Mouse (Mus musculus) liver, postnatal 0 days (tissue): ENCODE data around the gene Gm17606. TPM values are rescaled to one million over a fixed set of nuclear protein-coding genes. Genes with fewer than 3 reads are reported as not detected.

Experiments
- ATAC-seq: fragments of 200-750 bp; cut with Nextera tagmentation; 2 replicates; pipeline ENCODE4 v1.8.0; 2017; ENCODE audit warnings: mild to moderate bottlenecking, moderate library complexity
- DNase-seq: peaks from one replicate; pipeline ENCODE4 v3.0.0-alpha.2; 2016
- H3K27ac ChIP-seq: fragments of 300-500 bp; sonication (generic); 2 replicates; pipeline ENCODE4 v1.5.1; 2014; ENCODE audit warnings: antibody characterized with exemption, moderate library complexity, mild to moderate bottlenecking, low read depth
- H3K27me3 ChIP-seq: fragments of 300-500 bp; sonication (generic); 2 replicates; pipeline ENCODE4 v1.6.1; 2014; ENCODE audit warnings: low read length, control low read depth, mixed read lengths; ENCODE audit not compliant: insufficient read depth
- H3K36me3 ChIP-seq: fragments of 300-500 bp; sonication (generic); replicated peaks from 2 replicates; pipeline ENCODE4 v1.6.1; 2014; ENCODE audit warnings: mild to moderate bottlenecking, control low read depth, low read length, moderate library complexity, mixed read lengths; ENCODE audit not compliant: insufficient read depth
- H3K4me1 ChIP-seq: fragments of 300-500 bp; sonication (generic); 2 replicates; pipeline ENCODE4 v1.6.1; 2014; ENCODE audit warnings: antibody characterized with exemption, mild to moderate bottlenecking, control low read depth; ENCODE audit not compliant: insufficient read depth
- H3K4me2 ChIP-seq: fragments of 300-500 bp; sonication (generic); 2 replicates; pipeline ENCODE4 v1.6.1; 2014; ENCODE audit warnings: low read depth, mild to moderate bottlenecking, low read length, moderate library complexity, mixed read lengths
- H3K4me3 ChIP-seq: fragments of 300-500 bp; sonication (generic); 2 replicates; pipeline ENCODE4 v1.5.1; 2014; ENCODE audit warnings: low read depth, low read length
- H3K9ac ChIP-seq: fragments of 300-500 bp; sonication (generic); replicated peaks from 2 replicates; pipeline ENCODE4 v1.6.1; 2014; ENCODE audit warnings: mild to moderate bottlenecking, moderate library complexity
- H3K9me3 ChIP-seq: fragments of 300-500 bp; sonication (generic); 2 replicates; pipeline ENCODE4 v1.6.1; 2016; ENCODE audit warnings: mild to moderate bottlenecking, control low read depth, low read length, mixed read lengths
- CTCF ChIP-seq: sonication (generic); IDR thresholded peaks from 2 replicates; pipeline ENCODE4 v1.5.1; 2016; ENCODE audit warnings: antibody characterized with exemption, low read depth
- EP300 ChIP-seq: IDR thresholded peaks from 2 replicates; pipeline ENCODE4 v1.6.1; 2016; ENCODE audit warnings: antibody characterized with exemption, low read depth, mild to moderate bottlenecking
- WGBS: fragments of 180-500 bp; shearing (Covaris S2); extraction: QIAGEN DNeasy Blood & Tissue Kit; methylation state at CpG from one replicate; pipeline ENCODE4 v1.1.7; 2014; ENCODE audit not compliant: insufficient replicate concordance; 5-methylcytosine and 5-hydroxymethylcytosine counted together
- polyA plus RNA-seq: library from polyadenylated mRNA; unstranded; fragments of >200 nt; fragmentation: Nextera tagmentation; extraction: Ambion mirVana; gene quantifications from 2 replicates; pipeline ENCODE4 v1.2.1, GENCODE M21; 2015

Gm17606 gene
- not detected in 2 replicates for polyA plus RNA-seq

GRCm38 (mm10) chr14:54640946-54641304 lies at the start of gene Gm17606:
Gene Gm17606 (plus strand): TSS chr14:54640952.
- 3% methylated on average over 23 of the region's 28 CpGs for WGBS
- Histone ChIP-seq H3K27ac (peak within 1 kb of the TSS; percentile 39; the same call in 1 of the 2 replicates), H3K36me3 (peaks cover 39% of the 10 kb centered on the region), H3K27me3 (0 out of 2 replicates have a peak, but pooled peaks cover 5% of the 10 kb centered on the region), H3K4me2 (peak within 1 kb of the TSS; percentile 100), H3K4me1 (peaks cover 3% of the 10 kb centered on the region), H3K9ac (peak within 1 kb of the TSS; percentile 77), H3K4me3 (peak within 1 kb of the TSS; percentile 81), H3K9me3 (no peaks in the 10 kb centered on the region)
- no peak for DNase-seq
- TF ChIP-seq EP300 (no peak), CTCF (no peak)
- ATAC-seq, result no peak; the same call in 1 of the 2 replicates

GRCm38 (mm10) chr14:54591056-54591455 lies 49.7 kb upstream of the Gm17606 start:
- WGBS, result 88% methylated on average over 16 of the region's 16 CpGs
- H3K4me1 ChIP-seq, result no peaks in the 10 kb centered on the region
- DNase-seq, result no peak
- H3K36me3 ChIP-seq, result peaks cover 4% of the 10 kb centered on the region; the same call in 1 of the 2 replicates
- H3K27me3 ChIP-seq, result no peaks in the 10 kb centered on the region
- no peak for ATAC-seq
- no peak overlapping the region for H3K27ac ChIP-seq
- H3K4me3 ChIP-seq, result no peak overlapping the region
- H3K9ac ChIP-seq, result no peak overlapping the region
- no peak for TF ChIP-seq CTCF
- H3K9me3 ChIP-seq, result no peaks in the 10 kb centered on the region
- no peak overlapping the region for H3K4me2 ChIP-seq

- H3K4me2 ChIP-seq, result no peak overlapping the region
- DNase-seq (no peak), ATAC-seq (peak; percentile 45)
- peak overlapping the region; percentile 29; the same call in 1 of the 2 replicates for H3K27ac ChIP-seq
- no peaks in the 10 kb centered on the region for H3K9me3 ChIP-seq
- H3K9ac ChIP-seq, result no peak overlapping the region
- no peaks in the 10 kb centered on the region for H3K4me1 ChIP-seq
- TF ChIP-seq EP300, result no peak
- no peak for TF ChIP-seq CTCF
- peaks cover 4% of the 10 kb centered on the region; the same call in 1 of the 2 replicates for H3K36me3 ChIP-seq
- H3K4me3 ChIP-seq, result no peak overlapping the region
- no peaks in the 10 kb centered on the region for H3K27me3 ChIP-seq
- WGBS, result 42% methylated on average over 10 of the region's 10 CpGs
Observed at GRCm38 (mm10) chr14:54592319-54592934, 48.3 kb upstream of the Gm17606 start.

GRCm38 (mm10) chr14:54594055-54594454 lies 46.7 kb upstream of the Gm17606 start:
- Histone ChIP-seq H3K9me3 (no peaks in the 10 kb centered on the region), H3K4me2 (no peak overlapping the region), H3K4me1 (no peaks in the 10 kb centered on the region), H3K36me3 (peaks cover 4% of the 10 kb centered on the region; the same call in 1 of the 2 replicates), H3K27me3 (no peaks in the 10 kb centered on the region), H3K9ac (no peak overlapping the region), H3K27ac (no peak overlapping the region), H3K4me3 (no peak overlapping the region)
- DNase-seq, result no peak
- 76% methylated on average over 3 of the region's 3 CpGs for WGBS
- ATAC-seq, result no peak
- TF ChIP-seq CTCF (peak; percentile 55), EP300 (no peak)

GRCm38 (mm10) chr14:54594631-54595414 lies 45.9 kb upstream of the Gm17606 start:
- no peaks in the 10 kb centered on the region for H3K4me1 ChIP-seq
- no peak overlapping the region for H3K27ac ChIP-seq
- H3K9ac ChIP-seq, result no peak overlapping the region
- H3K4me2 ChIP-seq, result no peak overlapping the region
- 82% methylated on average over 27 of the region's 28 CpGs for WGBS
- no peaks in the 10 kb centered on the region for H3K9me3 ChIP-seq
- H3K27me3 ChIP-seq, result no peaks in the 10 kb centered on the region
- ATAC-seq (no peak), DNase-seq (no peak)
- H3K36me3 ChIP-seq, result peaks cover 4% of the 10 kb centered on the region; the same call in 1 of the 2 replicates
- no peak for TF ChIP-seq EP300
- TF ChIP-seq CTCF, result no peak
- H3K4me3 ChIP-seq, result no peak overlapping the region

- no peaks in the 10 kb centered on the region for H3K9me3 ChIP-seq
- H3K4me2 ChIP-seq, result no peak overlapping the region
- ATAC-seq (no peak), DNase-seq (peak; percentile 37)
- TF ChIP-seq CTCF, result peak; percentile 79
- no peak for TF ChIP-seq EP300
- WGBS, result 67% methylated on average over 7 of the region's 7 CpGs
- H3K27ac ChIP-seq, result no peak overlapping the region
- H3K9ac ChIP-seq, result no peak overlapping the region
- H3K4me3 ChIP-seq, result no peak overlapping the region
- no peaks in the 10 kb centered on the region for H3K27me3 ChIP-seq
- H3K4me1 ChIP-seq, result peaks cover 1% of the 10 kb centered on the region
- peaks cover 4% of the 10 kb centered on the region; the same call in 1 of the 2 replicates for H3K36me3 ChIP-seq
Observed at GRCm38 (mm10) chr14:54597084-54597483, 43.7 kb upstream of the Gm17606 start.
